Mouse (Mus musculus) cerebellum, adult 9-11 months (tissue): Measurements from ENCODE around the gene Fkbp5.
A peak's percentile ranks its signal among the peaks of the same experiment; 100 is the strongest.
"Not testable (repeated sequence)": the region's sequence is repeated elsewhere in the genome, so short reads cannot be mapped to it uniquely, and the experiment has no call there.

ENCODE experiments used
- DNase-seq: peaks from one replicate; pipeline ENCODE4 v3.0.0; 2022

Gene Fkbp5

DNA sequence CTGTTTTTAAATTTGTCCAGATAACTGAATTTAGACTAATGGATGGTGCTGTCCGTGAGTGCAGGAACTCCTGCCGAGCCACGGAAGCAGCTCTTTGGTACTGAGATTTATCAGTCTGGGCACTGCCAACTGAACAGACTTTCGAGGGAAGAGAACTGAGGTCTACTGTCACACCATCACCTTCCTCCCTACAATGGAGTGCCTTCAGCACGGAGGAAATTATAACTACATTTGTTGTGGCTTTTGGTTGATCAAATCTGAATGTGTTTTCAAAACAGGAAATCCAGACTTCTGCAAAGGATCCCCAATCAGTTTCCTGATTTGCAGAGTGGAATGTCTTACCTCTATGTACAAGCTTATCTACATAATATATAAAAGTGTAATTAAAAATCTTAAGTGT, 99.6 kb downstream of the Fkbp5 start:
- DNase-seq = no peak

- DNase-seq = no peak
These were observed 102.1 kb downstream of the Fkbp5 start for GRCm38 (mm10) chr17:28415271-28415670.

DNA sequence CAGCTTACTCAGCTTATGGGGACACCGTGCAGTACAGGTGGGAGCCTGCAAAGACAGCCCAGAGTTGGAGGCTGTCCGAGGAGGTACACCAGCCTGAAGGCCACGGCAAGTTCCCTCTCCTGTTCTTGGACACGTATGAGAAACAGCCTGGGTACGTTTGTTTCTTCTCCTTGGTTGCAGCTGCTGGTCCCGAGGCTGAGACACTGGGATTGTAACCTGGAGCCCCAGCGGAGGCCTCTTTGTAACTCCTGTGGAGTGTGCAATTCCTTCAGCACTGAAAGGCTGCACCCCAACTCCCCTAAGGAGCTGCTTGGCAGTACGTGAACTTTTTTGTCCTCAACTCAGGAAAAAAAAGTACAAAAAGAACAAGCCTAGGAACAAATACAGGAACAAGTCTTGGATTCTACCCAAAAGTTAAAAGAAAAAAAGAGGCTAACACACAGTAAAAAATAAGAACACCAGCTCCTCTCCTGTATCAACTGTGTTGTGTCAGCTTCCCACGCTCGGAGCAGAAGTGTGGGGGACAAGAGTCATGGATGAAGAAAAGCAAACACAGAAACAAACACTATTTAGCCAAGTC, 105.9 kb downstream of the Fkbp5 start:
- no peak for DNase-seq

DNA sequence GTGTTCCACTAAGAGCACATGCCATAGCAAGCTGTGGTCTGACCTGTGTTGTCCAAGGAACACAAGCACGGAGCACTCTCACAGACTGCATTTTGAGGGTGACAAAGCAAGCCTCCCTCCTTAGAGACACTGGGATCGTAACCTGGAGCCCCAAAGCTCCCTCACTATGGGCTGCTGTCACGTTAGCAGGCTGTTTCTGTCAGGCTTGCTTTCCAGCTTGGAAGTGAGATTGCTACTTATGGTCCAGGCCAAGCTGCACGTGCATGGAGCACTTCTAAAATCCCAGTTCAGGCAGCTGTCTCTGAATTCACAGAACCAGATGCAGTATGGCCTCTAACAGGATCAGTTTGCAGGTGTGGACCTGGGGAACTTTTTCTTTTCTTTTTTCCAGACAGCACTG, 106.6 kb downstream of the Fkbp5 start:
- DNase-seq = no peak

DNA sequence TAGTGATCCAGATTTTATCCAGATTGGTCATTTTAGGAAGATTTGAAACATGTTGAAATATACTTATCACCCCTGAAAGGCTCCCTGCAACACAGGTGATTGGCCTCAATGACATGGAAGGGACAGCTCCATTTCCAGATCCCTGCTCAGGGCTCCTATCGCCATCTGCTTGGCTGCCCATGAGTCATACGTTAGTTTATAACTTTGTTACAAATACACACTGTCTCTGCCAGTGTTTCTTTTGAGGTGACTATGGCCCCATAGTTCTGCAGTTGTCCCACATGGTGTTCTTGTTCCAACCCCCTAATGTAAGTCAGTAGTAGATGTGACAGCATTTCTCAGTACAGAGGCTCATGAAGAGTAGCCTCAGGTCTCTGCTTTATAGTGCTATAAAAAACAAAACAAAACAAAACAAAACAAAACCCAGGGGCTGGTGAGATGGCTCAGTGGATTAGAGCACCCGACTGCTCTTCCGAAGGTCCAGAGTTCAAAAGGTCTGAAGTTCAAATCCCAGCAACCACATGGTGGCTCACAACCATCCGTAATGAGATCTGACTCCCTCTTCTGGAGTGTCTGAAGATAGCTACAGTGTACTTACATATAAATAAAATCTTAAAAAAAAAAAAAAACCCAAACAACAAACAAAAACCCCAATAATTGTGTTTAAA, 108.9 kb downstream of the Fkbp5 start:
- DNase-seq = no peak

GRCm38 (mm10) chr17:28407418-28408250, 109.7 kb downstream of the Fkbp5 start:
- DNase-seq = peak; percentile 65

DNA sequence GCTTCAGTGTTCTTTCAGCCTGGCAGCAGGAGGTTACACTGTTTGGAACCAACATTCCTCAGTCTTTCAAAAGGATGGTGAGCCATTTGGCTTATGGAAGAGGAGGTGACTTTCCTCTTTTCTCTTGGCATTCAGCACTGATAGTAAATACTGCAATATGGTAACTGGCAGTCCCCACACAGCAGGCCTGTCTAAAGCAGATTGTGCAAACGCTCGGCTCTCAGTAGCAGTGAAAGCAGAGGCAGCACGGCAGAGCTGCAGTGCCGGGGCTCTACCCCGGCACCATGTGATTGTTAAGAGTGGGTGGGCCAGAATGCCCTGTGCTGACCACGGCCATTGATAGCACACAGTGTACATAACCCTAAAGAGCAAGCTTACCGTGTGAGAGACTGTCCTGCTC, 110.9 kb downstream of the Fkbp5 start:
- DNase-seq = peak; percentile 40

GRCm38 (mm10) chr17:28404745-28405144, 112.6 kb downstream of the Fkbp5 start:
- DNase-seq = not testable (repeated sequence)

- DNase-seq = no peak
These were observed 113.0 kb downstream of the Fkbp5 start for GRCm38 (mm10) chr17:28404301-28404700.

DNA sequence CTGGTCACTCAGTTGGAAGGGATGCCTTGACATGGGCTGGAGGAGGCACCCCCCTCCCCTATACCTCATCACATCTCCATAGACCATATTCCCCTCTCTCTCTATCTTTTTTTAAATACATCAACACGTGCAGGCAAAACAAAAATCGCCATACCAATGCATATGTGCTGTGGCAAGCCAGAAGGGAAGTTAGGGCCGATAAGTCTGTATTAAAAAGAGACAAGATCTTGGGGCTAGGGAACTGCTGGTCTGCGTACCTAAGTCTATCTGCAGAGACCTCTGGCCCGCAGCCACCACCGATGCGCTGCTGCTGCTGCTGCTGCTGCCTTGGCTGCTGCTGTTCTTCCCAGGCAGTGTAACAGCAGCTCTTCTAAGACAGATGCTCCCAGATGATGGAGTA, 122.3 kb downstream of the Fkbp5 start:
- no peak for DNase-seq

DNA sequence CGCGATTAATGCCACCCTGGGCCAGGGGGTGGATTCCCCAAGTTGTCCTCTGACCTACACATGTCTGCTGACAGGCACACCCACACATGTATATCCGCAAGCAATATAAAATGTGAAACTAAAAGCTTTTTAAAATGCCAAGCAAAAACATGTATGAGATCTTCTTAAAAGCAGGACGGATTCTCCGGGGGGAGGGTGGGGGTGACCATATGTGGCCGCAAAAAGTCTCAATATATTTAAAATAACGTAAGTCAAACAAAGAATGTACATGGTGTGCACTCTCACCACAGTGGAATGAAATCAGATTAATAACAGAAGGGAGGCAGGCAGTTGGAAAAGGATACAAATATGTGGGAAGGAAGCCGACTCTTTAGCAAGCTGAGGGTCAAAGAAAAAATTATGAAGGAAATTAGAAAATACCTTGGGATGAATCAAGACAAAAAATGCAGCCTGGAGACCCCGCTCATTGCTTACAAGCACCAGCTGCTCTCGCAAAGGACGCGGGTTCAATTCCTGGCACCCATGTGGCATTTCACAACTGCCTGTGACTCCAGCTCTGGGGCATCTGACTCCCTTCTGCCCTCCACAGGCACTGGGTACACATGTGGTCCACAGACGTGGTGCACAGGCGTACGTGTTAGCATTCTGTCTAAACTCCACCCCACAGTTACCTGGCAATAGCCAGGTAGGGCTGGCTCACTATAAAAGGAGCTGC, 123.1 kb downstream of the Fkbp5 start:
- DNase-seq = no peak

DNA sequence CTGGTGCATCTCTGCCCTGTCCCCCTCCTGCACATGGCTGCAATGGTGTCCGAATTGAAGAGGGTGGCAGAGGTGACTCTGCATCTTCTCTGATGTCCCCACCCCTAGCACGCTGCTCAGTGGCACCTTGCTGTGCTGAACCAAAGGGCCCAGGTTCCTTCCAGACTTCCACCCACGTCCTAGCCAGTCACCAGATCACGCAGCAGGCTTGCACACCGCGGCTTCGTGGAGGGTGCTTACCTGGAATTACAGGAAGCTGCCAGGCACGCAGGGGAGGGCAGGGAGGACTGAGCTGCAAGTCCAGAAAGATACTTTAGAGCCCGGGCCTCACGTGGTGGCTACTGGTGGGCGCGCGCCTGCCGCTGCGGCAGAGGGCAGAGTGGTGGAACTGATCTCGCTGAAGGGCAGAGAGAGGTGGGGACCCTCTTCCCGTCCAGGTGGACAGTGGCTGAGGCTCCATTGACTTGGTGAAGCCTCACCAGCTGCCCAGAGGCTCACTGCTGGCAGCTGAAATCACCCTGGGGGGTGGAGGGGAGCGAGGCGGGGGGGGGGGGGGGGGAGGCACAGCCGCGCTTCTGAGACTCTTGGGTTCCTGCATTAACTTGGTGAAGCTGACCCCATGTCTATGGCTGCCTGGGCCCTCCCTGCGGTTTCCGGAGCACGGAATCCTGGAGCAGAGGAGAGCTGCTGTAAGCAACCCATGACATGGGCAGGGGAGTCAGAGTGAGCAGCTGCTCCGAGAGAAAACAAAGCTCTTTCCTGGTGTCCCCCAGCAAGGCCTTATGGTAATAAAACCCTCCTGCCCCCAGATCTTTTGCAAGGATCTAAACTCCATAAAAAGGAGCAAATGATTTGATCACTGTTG, 125.5 kb downstream of the Fkbp5 start:
- DNase-seq = no peak

- no peak for DNase-seq
These were observed 128.8 kb downstream of the Fkbp5 start for GRCm38 (mm10) chr17:28388534-28388933.

DNA sequence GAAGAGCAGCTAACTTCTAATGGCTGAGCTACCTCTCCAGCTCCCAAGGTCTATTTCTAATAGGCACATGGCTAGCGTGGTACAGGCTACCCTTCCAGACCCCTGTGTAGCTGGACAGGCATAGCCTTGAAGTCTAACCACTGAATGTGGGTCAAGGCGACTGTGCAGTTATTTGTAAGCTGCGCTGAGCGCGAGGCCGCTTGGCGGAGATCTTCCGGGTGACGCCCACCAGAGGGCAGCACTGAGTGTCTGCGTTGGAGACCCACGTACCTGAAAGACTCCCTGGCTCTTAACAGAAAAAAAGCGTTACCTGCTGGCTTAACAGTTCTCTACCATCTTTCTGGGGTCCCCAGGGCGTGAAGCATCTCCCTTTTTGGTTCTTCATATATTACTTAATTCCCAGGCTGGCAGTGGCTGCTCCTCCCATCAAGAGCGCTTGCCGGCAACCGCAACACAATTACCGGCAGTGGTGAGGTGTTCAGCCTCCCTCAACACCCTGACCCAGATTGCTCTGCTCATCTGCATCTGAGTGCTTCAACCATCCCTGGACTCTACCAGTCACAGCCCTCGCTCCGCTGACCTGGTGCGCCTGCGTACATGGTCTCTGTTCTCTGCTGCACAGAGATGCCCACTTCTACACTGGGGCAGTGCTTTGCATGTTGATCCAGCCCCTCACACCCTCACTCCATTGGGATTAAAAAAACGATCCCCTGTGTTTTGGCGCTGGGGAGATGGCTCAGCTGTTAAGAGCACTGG, 131.0 kb downstream of the Fkbp5 start:
- peak; percentile 71 for DNase-seq

DNA sequence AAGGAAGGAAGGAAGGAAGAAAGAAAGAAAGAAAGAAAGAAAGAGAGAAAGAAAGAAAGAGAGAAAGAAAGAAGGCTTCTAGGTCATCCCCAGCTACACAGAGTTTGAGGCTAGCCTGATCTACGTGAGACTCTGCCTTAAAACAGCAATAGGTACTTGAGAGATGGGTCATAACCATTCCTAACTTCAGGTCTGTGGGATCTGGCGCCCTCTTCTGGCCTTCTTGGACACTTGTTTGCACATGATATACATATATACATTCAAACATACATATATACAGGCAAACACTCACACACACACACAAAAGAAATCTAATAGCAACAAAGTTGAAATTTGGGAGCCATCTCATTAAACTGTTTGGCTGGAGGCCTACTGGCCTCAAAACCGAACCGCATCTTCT, 133.0 kb downstream of the Fkbp5 start:
- no peak for DNase-seq

- no peak for DNase-seq
These were observed 137.1 kb downstream of the Fkbp5 start for GRCm38 (mm10) chr17:28380255-28380654.

GRCm38 (mm10) chr17:28375592-28376061, 141.7 kb downstream of the Fkbp5 start:
- no peak for DNase-seq

GRCm38 (mm10) chr17:28374494-28374893, 142.8 kb downstream of the Fkbp5 start:
- DNase-seq = no peak

DNA sequence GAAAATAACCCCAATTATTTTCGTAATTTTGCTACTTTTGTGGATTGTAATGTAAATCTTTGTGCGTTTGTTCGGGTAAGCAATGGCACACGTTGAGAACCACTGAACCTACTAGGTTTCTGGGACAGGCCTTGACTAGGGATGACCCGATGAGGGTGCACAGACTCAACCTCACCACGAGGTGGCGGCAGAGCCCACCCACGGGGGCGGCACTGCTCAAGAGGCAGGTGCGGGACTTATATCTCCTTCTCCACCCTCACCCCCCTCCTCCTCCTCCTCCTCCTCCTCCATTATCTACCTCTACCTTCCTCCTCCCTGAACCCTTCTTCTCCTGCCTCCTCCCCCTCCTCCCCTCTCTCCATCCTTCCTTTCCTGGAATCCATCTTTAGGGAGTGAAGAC, 143.5 kb downstream of the Fkbp5 start:
- DNase-seq = no peak

- no peak for DNase-seq
These were observed 145.4 kb downstream of the Fkbp5 start for GRCm38 (mm10) chr17:28371941-28372340.

DNA sequence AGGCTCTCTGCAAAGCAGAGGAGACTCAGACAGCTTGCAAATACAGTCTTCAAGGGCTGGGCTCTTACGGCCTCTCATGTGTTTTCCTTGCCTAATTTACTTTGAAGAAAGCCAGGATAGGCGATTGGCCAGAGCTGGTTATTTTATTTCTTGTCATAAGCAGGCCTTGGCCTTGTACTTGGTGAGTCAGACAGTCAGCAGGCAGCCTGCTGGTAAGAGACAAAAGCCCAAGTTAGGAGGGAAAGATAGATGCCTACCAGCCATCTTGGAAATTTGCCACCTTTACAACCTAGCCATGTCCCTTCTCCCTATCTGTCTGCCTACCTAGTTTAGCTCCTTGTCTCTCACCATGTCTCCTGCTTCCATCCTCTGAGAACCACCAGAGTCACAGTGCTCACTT, 146.0 kb downstream of the Fkbp5 start:
- DNase-seq = no peak

DNA sequence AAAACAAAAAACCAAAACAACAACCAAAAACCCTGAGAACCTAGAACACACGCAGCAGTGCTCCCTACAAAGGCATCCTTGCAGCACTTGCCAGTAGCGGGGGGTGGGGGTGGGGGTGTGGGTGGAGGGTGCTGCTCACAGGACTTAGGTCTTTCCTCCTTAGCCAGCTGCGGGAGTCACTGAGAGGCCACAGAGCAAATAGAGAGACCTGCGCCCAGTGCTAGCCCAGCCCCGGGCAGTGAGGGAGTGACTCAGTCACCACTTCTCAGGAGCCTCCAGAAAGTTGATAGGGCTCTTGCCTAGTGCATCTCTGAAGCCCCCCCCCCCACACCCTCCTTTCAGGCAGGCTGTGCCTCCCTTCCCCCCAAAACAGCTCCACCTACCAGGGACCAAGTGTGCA, 148.3 kb downstream of the Fkbp5 start:
- no peak for DNase-seq
